Mouse (Mus musculus) CH12.LX (cell line): ENCODE measurements around the gene Rfxap. TPM values are rescaled to one million over a fixed set of nuclear protein-coding genes. Genes with fewer than 3 reads are reported as not detected.

Experiments
- DNase-seq: peaks from one replicate; pipeline ENCODE4 v3.0.0-alpha.2; 2013; ENCODE audit errors: extremely low read depth
- H3K27ac ChIP-seq: 2 replicates; pipeline ENCODE4 v1.5.1; 2012; ENCODE audit warnings: low read depth, mild to moderate bottlenecking, control low read depth, moderate library complexity; ENCODE audit not compliant: insufficient read depth
- H3K27me3 ChIP-seq: replicated peaks from 2 replicates; pipeline ENCODE3; 2012; ENCODE audit warnings: inconsistent platforms
- H3K36me3 ChIP-seq, 2 experiments: replicated peaks in 1 of 2; 2 replicates each; pipeline versions ENCODE3 to v1.6.1; 2012; ENCODE audit warnings: inconsistent platforms in 1 of 2, low read length in 1 of 2, mild to moderate bottlenecking in 1 of 2, mixed read lengths in 1 of 2, moderate library complexity in 1 of 2; ENCODE audit not compliant: control insufficient read depth in 1 of 2, insufficient read depth in 1 of 2
- H3K4me1 ChIP-seq, 2 experiments: 2 replicates each; pipeline ENCODE4 v1.6.1; 2012; ENCODE audit warnings: inconsistent platforms in 1 of 2, moderate library complexity in 1 of 2; ENCODE audit not compliant: insufficient read depth in 2 of 2, control insufficient read depth in 1 of 2
- H3K4me2 ChIP-seq: 2 replicates; pipeline ENCODE4 v1.6.1; 2012; ENCODE audit warnings: low read depth, mild to moderate bottlenecking, control low read depth; ENCODE audit not compliant: poor library complexity, insufficient read depth, severe bottlenecking
- H3K4me3 ChIP-seq, 3 experiments: fragments of 150-350 bp in 1 of 3; sonication (generic) in 1 of 3; replicated peaks in 1 of 3; 2 replicates each; pipeline versions ENCODE3 to v1.5.1; 2011 to 2012; ENCODE audit warnings: low read depth in 2 of 3, low read length in 2 of 3, mild to moderate bottlenecking in 2 of 3, moderate library complexity in 2 of 3, control low read depth in 1 of 3, improper control_type of control experiment in 1 of 3, inconsistent platforms in 1 of 3, mixed read lengths in 1 of 3; ENCODE audit not compliant: poor library complexity in 1 of 3
- H3K79me2 ChIP-seq: replicated peaks from 2 replicates; pipeline ENCODE4 v1.6.1; 2012; ENCODE audit warnings: mild to moderate bottlenecking, moderate library complexity; ENCODE audit not compliant: control insufficient read depth, poor library complexity, insufficient read depth, severe bottlenecking; ENCODE audit errors: extremely low read depth
- H3K9ac ChIP-seq: 2 replicates; pipeline ENCODE4 v1.6.1; 2012; ENCODE audit warnings: low read depth, mild to moderate bottlenecking, control low read depth, moderate library complexity; ENCODE audit not compliant: insufficient read depth
- H3K9me3 ChIP-seq: replicated peaks from 2 replicates; pipeline ENCODE3; 2012; ENCODE audit warnings: low read length, inconsistent platforms, mixed read lengths
- E2F4 ChIP-seq: IDR thresholded peaks from 2 replicates; pipeline ENCODE4 v1.6.1; 2011; ENCODE audit warnings: low read depth, low read length, improper control_type of control experiment; ENCODE audit not compliant: insufficient replicate concordance
- ELF1 ChIP-seq: IDR thresholded peaks from 2 replicates; pipeline ENCODE4 v1.6.1; 2014; ENCODE audit warnings: low read depth, mild to moderate bottlenecking, inconsistent platforms, low read length, improper control_type of control experiment
- ETS1 ChIP-seq: conservative IDR thresholded peaks from 2 replicates; pipeline ENCODE4 v1.6.1; 2012; ENCODE audit warnings: low read depth, mild to moderate bottlenecking, inconsistent platforms, low read length, improper control_type of control experiment, moderate library complexity
- GABPA ChIP-seq: IDR thresholded peaks from 2 replicates; pipeline ENCODE4 v1.6.1; 2012; ENCODE audit warnings: low read depth, low read length, improper control_type of control experiment, inconsistent platforms; ENCODE audit not compliant: insufficient replicate concordance
- HCFC1 ChIP-seq: IDR thresholded peaks from 2 replicates; pipeline ENCODE4 v1.6.1; 2012; ENCODE audit warnings: low read depth, mild to moderate bottlenecking, inconsistent platforms, low read length, improper control_type of control experiment
- JUN ChIP-seq: IDR thresholded peaks from 2 replicates; pipeline ENCODE4 v1.6.1; 2011; ENCODE audit warnings: low read depth, mild to moderate bottlenecking, low read length, improper control_type of control experiment, moderate library complexity; ENCODE audit not compliant: insufficient read depth
- KAT2A ChIP-seq: IDR thresholded peaks from 2 replicates; pipeline ENCODE4 v1.6.1; 2012; ENCODE audit warnings: low read length, improper control_type of control experiment, inconsistent platforms; ENCODE audit not compliant: insufficient replicate concordance
- MAFK ChIP-seq: IDR thresholded peaks from 2 replicates; pipeline ENCODE4 v1.6.1; 2011; ENCODE audit warnings: low read length, improper control_type of control experiment; ENCODE audit not compliant: insufficient replicate concordance
- MEF2A ChIP-seq: IDR thresholded peaks from 2 replicates; pipeline ENCODE4 v1.6.1; 2014; ENCODE audit warnings: low read depth, mild to moderate bottlenecking, inconsistent platforms, low read length, improper control_type of control experiment, borderline replicate concordance
- MXI1 ChIP-seq: IDR thresholded peaks from 2 replicates; pipeline ENCODE4 v1.6.1; 2011; ENCODE audit warnings: mild to moderate bottlenecking, low read depth, low read length, improper control_type of control experiment
- MYC ChIP-seq: IDR thresholded peaks from 2 replicates; pipeline ENCODE4 v1.6.1; 2011; ENCODE audit warnings: low read depth, mild to moderate bottlenecking, improper control_type of control experiment, low read length
- POLR2A ChIP-seq: IDR thresholded peaks from 2 replicates; pipeline ENCODE4 v1.6.1; 2011; ENCODE audit warnings: low read depth, mild to moderate bottlenecking, improper control_type of control experiment, low read length
- RCOR1 ChIP-seq: conservative IDR thresholded peaks from 2 replicates; pipeline ENCODE4 v1.6.1; 2012; ENCODE audit warnings: low read depth, mild to moderate bottlenecking, inconsistent platforms, low read length, improper control_type of control experiment
- SIN3A ChIP-seq: IDR thresholded peaks from 2 replicates; pipeline ENCODE4 v1.6.1; 2012; ENCODE audit warnings: low read length, improper control_type of control experiment, inconsistent platforms
- SMC3 ChIP-seq: IDR thresholded peaks from 2 replicates; pipeline ENCODE4 v1.6.1; 2011; ENCODE audit warnings: low read depth, low read length, improper control_type of control experiment
- TBP ChIP-seq: conservative IDR thresholded peaks from 2 replicates; pipeline ENCODE4 v1.6.1; 2011; ENCODE audit warnings: low read depth, low read length, improper control_type of control experiment
- TCF12 ChIP-seq: IDR thresholded peaks from 2 replicates; pipeline ENCODE4 v1.6.1; 2014; ENCODE audit warnings: low read depth, mild to moderate bottlenecking, inconsistent platforms, low read length, improper control_type of control experiment
- UBTF ChIP-seq: IDR thresholded peaks from 2 replicates; pipeline ENCODE4 v1.6.1; 2012; ENCODE audit warnings: low read depth, mild to moderate bottlenecking, inconsistent platforms, low read length, improper control_type of control experiment, moderate library complexity
- USF1 ChIP-seq: IDR thresholded peaks from 2 replicates; pipeline ENCODE4 v1.6.1; 2014; ENCODE audit warnings: low read depth, mild to moderate bottlenecking, inconsistent platforms, low read length, improper control_type of control experiment
- dilution Hi-C: fragments of 300-500 bp; cut with MboI; formaldehyde crosslinking; loops from 2 replicates; pipeline ENCODE4 v1.14.3; 2020; ENCODE audit warnings: low sequenced_read_pairs; ENCODE audit not compliant: extremely low pct_unique_long_range_greater_than_20kb, extremely low pct_ligation_motif_present
- in situ Hi-C: fragments of 300-500 bp; cut with MboI; formaldehyde crosslinking; loops from 3 replicates; pipeline ENCODE4 v1.14.3; 2019; ENCODE audit warnings: low sequenced_read_pairs, low pct_ligation_motif_present, low pct_unique_long_range_greater_than_20kb, mixed read lengths
- polyA plus RNA-seq: library from polyadenylated mRNA; unstranded; fragments of >175 nt; gene quantifications from 2 replicates; pipeline ENCODE4 v1.2.1, GENCODE M21; 2012; ENCODE audit warnings: low read depth; ENCODE audit not compliant: insufficient read length
- total RNA-seq, 2 experiments: library from RNA; depleted of rRNA; stranded (reverse); fragments of 300-350 nt in 1 of 2; fragments of >200 nt in 1 of 2; gene quantifications; 2 replicates each; pipeline ENCODE4 v1.2.3; 2012 to 2014

The Rfxap gene
- total and polyA plus RNA-seq, 3 experiments = 25.8 to 38.8 (median 27.9) TPM

DNA sequence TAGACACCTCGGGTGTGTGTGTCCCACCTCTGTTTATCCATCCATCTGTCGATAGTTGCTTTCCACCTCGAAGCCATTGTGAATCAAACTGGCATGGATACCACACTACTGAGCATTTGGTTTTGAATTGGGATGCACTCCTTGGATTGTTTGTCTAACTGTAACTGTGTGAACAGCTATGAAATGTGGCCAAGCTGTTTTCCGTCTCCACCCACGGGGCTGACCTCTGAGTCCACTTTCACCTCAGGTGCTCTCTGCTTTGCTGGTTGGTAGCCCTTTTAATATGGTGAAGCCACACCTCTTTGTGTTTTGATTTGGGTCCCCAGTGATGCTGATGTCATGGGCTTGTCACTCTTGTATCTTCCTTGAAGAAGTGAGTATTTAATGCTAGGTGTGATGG is 40.8 kb downstream of the Rfxap start:
- dilution Hi-C loops = no loop called here
- Histone ChIP-seq H3K4me1 (no peaks in the 10 kb centered on the region), H3K36me3 (no peaks in the 10 kb centered on the region), H3K9me3 (no peaks in the 10 kb centered on the region), H3K4me2 (no peak overlapping the region), H3K27ac (no peak overlapping the region), H3K79me2 (no peaks in the 10 kb centered on the region), H3K9ac (no peak overlapping the region), H3K27me3 (no peaks in the 10 kb centered on the region), H3K4me3 (no peak overlapping the region)
- in situ Hi-C loops = no loop called here
- TF ChIP-seq USF1 = no peak
- TF ChIP-seq RCOR1 = no peak
- TF ChIP-seq POLR2A = no peak
- no peak for TF ChIP-seq ETS1
- no peak for TF ChIP-seq GABPA
- TF ChIP-seq JUN = no peak
- no peak for TF ChIP-seq MXI1
- TF ChIP-seq MYC = no peak
- TF ChIP-seq UBTF = no peak
- no peak for TF ChIP-seq SMC3
- no peak for DNase-seq

DNA sequence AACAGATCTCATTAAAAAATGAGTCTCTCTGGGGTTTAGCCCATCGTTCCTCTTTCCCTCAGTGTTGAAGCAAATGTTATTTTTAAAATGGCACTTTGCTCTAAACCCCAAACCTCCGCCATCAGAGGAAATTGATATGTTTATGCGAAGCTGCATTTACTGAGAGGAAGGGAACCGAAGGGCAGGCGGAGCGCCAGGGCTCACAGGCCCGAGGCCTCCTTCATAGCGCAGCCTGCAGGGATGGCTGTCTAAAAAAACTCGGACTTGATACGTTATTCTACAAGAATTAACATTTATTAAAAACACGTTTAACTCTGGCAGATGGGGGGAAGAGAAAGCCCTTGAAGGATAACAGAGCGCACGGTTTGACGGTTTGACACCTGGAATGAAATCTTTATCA is 41.6 kb downstream of the Rfxap start:
- in situ Hi-C loops = no loop called here
- no peaks in the 10 kb centered on the region for H3K36me3 ChIP-seq
- dilution Hi-C loops = no loop called here
- H3K4me3 ChIP-seq = no peak overlapping the region
- TF ChIP-seq ELF1 (no peak), TBP (no peak), E2F4 (no peak), MAFK (no peak), GABPA (no peak), KAT2A (no peak), TCF12 (no peak), MEF2A (no peak), USF1 (no peak), HCFC1 (no peak), SIN3A (no peak), UBTF (no peak)
- DNase-seq = no peak
- no peaks in the 10 kb centered on the region for H3K9me3 ChIP-seq
- no peaks in the 10 kb centered on the region for H3K79me2 ChIP-seq
- H3K4me2 ChIP-seq = no peak overlapping the region
- no peaks in the 10 kb centered on the region for H3K27me3 ChIP-seq
- H3K4me1 ChIP-seq = no peaks in the 10 kb centered on the region
- no peak overlapping the region for H3K27ac ChIP-seq
- no peak overlapping the region for H3K9ac ChIP-seq
